Mouse (Mus musculus): ENCODE measurements around the gene Pmpca. TPM values are rescaled to one million over a fixed set of nuclear protein-coding genes. Genes with fewer than 3 reads are reported as not detected.

Gene Pmpca
- polyA plus RNA-seq, 1 experiment from 2014 or later, result 55.4 TPM

DNA sequence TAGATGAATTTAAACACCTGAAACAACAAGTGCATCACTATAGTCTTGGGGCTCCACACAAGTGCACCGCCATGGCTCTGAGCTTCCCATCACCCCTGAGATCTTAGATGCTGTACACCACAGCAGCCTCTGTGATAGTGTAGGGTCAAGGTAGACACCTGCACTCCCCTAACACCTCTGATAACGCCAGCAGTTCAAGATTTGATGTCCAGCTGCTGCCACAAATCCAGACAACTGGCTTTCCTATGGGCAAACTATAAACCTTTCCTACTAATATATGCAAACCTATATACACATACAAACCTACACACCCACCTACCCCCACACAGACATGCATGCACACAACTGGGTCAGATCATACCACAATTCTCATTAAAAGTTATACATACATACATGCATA is 35.4 kb downstream of the Pmpca start:
- DNase-seq (ENCODE audit: low spot score) (no peak), ATAC-seq (ENCODE audit: low FRiP score, low TSS enrichment) (no peak)
- WGBS, result 96% methylated on average over 2 of the region's 2 CpGs
- Histone ChIP-seq H3K27ac (replicated peaks) (no peak overlapping the region), H3K27me3 (ENCODE audit: control insufficient read depth, insufficient read depth, low read length) (no peaks in the 10 kb centered on the region), H3K4me2 (replicated peaks; ENCODE audit: low read depth) (no peak overlapping the region), H3K9ac (ENCODE audit: low read length) (no peak overlapping the region), H3K9me3 (ENCODE audit: control insufficient read depth, low read length) (no peaks in the 10 kb centered on the region), H3K4me1 (replicated peaks; ENCODE audit: control insufficient read depth, insufficient read depth) (no peaks in the 10 kb centered on the region), H3K4me3 (ENCODE audit: low read depth, low read length) (no peak overlapping the region), H3K36me3 (ENCODE audit: control insufficient read depth, insufficient read depth, low read length) (peaks cover 63% of the 10 kb centered on the region)
- no peak for TF ChIP-seq EP300 (optimal IDR thresholded peaks at IDR 0.05)
- TF ChIP-seq CTCF (IDR thresholded peaks at IDR 0.05; ENCODE audit: low read depth), result no peak

DNA sequence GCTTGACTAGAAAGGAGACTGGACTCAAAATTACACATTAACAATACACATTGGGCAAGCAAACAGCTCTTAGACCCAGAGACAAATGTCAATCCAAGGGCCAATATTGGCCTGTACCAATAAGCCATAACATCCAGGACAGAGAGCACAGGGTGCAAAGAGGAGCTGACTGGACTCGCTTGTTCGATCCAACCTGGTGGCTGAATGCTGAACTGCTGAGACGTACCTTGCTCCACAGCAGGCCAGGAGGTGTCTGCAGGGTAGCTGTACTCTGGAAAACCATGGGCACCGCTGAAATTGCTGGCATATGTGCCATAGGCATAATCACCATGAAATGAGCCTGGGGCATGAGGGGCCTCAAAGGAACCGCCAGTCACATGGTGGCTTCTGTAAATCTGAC is 40.7 kb downstream of the Pmpca start:
- TF ChIP-seq CTCF (IDR thresholded peaks at IDR 0.05; ENCODE audit: low read depth), result peak; percentile 12; the same call in 1 of the 2 replicates
- no peak for TF ChIP-seq EP300 (optimal IDR thresholded peaks at IDR 0.05)
- no peak for ATAC-seq (ENCODE audit: low FRiP score, low TSS enrichment)

DNA sequence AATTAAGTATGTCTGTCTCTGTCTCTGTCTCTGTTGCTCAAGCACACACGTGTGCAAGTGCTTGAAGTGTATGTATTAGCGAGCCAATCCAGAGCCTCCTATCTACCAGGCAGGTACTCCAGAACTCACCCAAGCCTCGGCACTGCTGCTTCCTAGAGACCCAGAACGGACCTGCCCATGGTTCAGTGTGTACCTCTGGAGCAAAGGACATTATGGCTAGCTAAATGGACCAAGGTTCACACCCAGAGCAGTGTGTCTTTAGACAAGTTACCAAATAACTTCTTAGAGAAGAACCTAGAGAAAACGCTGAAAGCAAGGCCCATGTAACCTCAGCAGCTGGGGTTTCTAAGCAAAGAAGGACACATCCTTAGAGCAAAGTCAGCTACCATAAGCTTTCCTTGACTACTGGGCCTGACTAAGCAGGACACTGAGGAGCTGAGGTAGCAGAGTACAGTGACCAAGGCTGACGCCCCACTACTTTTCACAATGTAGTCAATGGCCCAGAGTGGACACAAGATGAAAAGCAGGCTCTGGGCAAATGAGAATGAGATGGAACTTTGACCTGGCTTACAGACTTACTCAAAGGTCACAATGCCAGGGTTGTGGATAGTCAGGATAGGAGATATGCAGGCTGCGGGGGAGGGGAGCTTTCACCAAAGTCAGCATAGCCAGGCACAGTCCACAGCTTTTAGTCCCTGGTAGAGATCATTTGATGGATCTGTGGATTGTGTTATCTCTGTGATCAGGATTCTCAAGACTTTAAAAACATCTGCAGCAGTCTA is 45.8 kb downstream of the Pmpca start:
- Histone ChIP-seq H3K36me3 (ENCODE audit: control insufficient read depth, insufficient read depth, low read length) (peaks cover 31% of the 10 kb centered on the region), H3K4me2 (replicated peaks; ENCODE audit: low read depth) (no peak overlapping the region), H3K4me3 (ENCODE audit: low read depth, low read length) (no peak overlapping the region), H3K27me3 (ENCODE audit: control insufficient read depth, insufficient read depth, low read length) (no peaks in the 10 kb centered on the region), H3K9me3 (ENCODE audit: control insufficient read depth, low read length) (no peaks in the 10 kb centered on the region), H3K27ac (replicated peaks) (no peak overlapping the region), H3K4me1 (replicated peaks; ENCODE audit: control insufficient read depth, insufficient read depth) (no peaks in the 10 kb centered on the region), H3K9ac (ENCODE audit: low read length) (no peak overlapping the region)
- no peak for ATAC-seq (ENCODE audit: low FRiP score, low TSS enrichment)
- WGBS, result 88% methylated on average over 7 of the region's 7 CpGs
- TF ChIP-seq CTCF (IDR thresholded peaks at IDR 0.05; ENCODE audit: low read depth), result no peak
- TF ChIP-seq EP300 (optimal IDR thresholded peaks at IDR 0.05), result no peak
- DNase-seq (ENCODE audit: low spot score), result no peak

More for the DNA sequence above, 40.7 kb downstream of the Pmpca start:
- no peaks in the 10 kb centered on the region for H3K4me1 ChIP-seq (replicated peaks; ENCODE audit: control insufficient read depth, insufficient read depth)
- no peak overlapping the region for H3K27ac ChIP-seq (replicated peaks)
- no peaks in the 10 kb centered on the region for H3K9me3 ChIP-seq (ENCODE audit: control insufficient read depth, low read length)
- no peak overlapping the region for H3K9ac ChIP-seq (ENCODE audit: low read length)
- H3K27me3 ChIP-seq (ENCODE audit: control insufficient read depth, insufficient read depth, low read length), result no peaks in the 10 kb centered on the region
- no peak overlapping the region for H3K4me3 ChIP-seq (ENCODE audit: low read depth, low read length)
- WGBS, result 94% methylated on average over 5 of the region's 5 CpGs
- peaks cover 43% of the 10 kb centered on the region for H3K36me3 ChIP-seq (ENCODE audit: control insufficient read depth, insufficient read depth, low read length)
- DNase-seq (ENCODE audit: low spot score), result no peak
- no peak overlapping the region for H3K4me2 ChIP-seq (replicated peaks; ENCODE audit: low read depth)

DNA sequence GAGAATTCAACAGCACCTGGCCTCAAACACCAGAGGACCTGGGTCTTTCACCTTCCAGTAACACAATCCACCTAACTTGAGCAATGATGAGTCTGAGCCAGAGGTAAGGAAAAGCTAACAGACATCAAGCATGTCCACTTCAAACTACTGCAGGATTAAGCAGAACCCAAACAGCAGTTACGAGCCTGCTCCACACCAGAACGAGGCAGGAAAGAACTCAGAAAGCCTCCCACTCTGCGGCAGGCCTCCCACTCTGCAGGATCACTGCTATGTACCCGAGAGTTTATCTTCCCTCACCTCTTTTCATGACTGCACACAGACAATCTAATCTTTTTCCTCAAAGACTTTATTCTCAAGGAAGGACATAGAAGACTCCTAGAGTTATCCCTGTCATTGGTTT is 48.1 kb downstream of the Pmpca start:
- TF ChIP-seq CTCF (IDR thresholded peaks at IDR 0.05; ENCODE audit: low read depth) (no peak), EP300 (optimal IDR thresholded peaks at IDR 0.05) (no peak)
- Histone ChIP-seq H3K4me3 (ENCODE audit: low read depth, low read length) (no peak overlapping the region), H3K27ac (replicated peaks) (no peak overlapping the region), H3K4me2 (replicated peaks; ENCODE audit: low read depth) (no peak overlapping the region), H3K36me3 (ENCODE audit: control insufficient read depth, insufficient read depth, low read length) (peaks cover 40% of the 10 kb centered on the region), H3K9me3 (ENCODE audit: control insufficient read depth, low read length) (no peaks in the 10 kb centered on the region), H3K27me3 (ENCODE audit: control insufficient read depth, insufficient read depth, low read length) (no peaks in the 10 kb centered on the region), H3K9ac (ENCODE audit: low read length) (no peak overlapping the region), H3K4me1 (replicated peaks; ENCODE audit: control insufficient read depth, insufficient read depth) (no peaks in the 10 kb centered on the region)
- WGBS, result 50% methylated on average over 4 of the region's 4 CpGs
- ATAC-seq (ENCODE audit: low FRiP score, low TSS enrichment) (no peak), DNase-seq (ENCODE audit: low spot score) (no peak)

DNA sequence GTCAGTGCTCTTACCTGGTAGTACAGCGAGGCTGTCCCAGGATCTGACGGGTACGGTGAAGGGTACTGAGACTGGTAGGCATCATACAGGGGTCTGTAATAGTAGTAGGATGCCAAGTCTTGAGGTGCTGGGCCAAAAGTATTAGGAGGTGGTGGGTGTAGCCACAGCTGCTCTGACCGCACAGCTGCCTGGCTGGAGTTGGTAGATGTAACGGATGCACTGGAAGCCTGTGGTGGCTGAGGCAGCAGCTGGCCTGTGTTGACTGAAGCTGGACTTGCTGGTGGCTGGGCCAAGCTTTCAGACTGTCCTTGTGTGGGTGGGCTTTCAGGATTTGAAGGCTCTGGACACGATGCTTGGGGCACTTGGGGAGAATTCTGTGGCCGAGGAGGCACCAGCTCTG is 49.2 kb downstream of the Pmpca start:
- no peaks in the 10 kb centered on the region for H3K27me3 ChIP-seq (ENCODE audit: control insufficient read depth, insufficient read depth, low read length)
- no peaks in the 10 kb centered on the region for H3K9me3 ChIP-seq (ENCODE audit: control insufficient read depth, low read length)
- H3K4me3 ChIP-seq (ENCODE audit: low read depth, low read length), result no peak overlapping the region
- H3K4me2 ChIP-seq (replicated peaks; ENCODE audit: low read depth), result no peak overlapping the region
- DNase-seq (ENCODE audit: low spot score) (no peak), ATAC-seq (ENCODE audit: low FRiP score, low TSS enrichment) (no peak)
- TF ChIP-seq CTCF (IDR thresholded peaks at IDR 0.05; ENCODE audit: low read depth) (no peak), EP300 (optimal IDR thresholded peaks at IDR 0.05) (no peak)
- H3K4me1 ChIP-seq (replicated peaks; ENCODE audit: control insufficient read depth, insufficient read depth), result no peaks in the 10 kb centered on the region
- WGBS, result 83% methylated on average over 7 of the region's 7 CpGs
- H3K27ac ChIP-seq (replicated peaks), result no peak overlapping the region
- H3K9ac ChIP-seq (ENCODE audit: low read length), result no peak overlapping the region
- H3K36me3 ChIP-seq (ENCODE audit: control insufficient read depth, insufficient read depth, low read length), result peaks cover 40% of the 10 kb centered on the region

DNA sequence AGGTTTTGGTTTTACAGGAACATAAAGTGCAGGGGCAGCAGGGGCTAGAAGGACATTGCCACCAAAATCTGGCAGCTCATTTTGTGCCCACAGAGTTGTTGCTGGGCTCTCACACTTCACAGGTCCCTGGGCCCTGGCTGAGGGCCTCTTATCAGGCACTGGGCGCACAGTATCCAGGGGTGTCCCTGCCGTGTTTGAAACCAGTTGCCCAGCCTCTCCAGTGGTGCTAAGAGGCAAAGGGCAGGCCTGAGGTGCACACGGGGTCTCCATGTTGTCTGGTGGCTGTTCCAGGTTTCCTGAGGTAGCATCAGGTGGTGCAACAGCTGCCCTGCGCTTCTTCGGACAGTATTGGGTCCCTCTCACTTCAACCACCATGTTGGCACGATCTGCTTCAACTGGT is 50.5 kb downstream of the Pmpca start:
- Histone ChIP-seq H3K27me3 (ENCODE audit: control insufficient read depth, insufficient read depth, low read length) (no peaks in the 10 kb centered on the region), H3K27ac (replicated peaks) (0 out of 2 replicates have a peak overlapping the region, but pooled peaks have one; percentile 24), H3K9ac (ENCODE audit: low read length) (no peak overlapping the region), H3K4me1 (replicated peaks; ENCODE audit: control insufficient read depth, insufficient read depth) (no peaks in the 10 kb centered on the region), H3K4me3 (ENCODE audit: low read depth, low read length) (no peak overlapping the region), H3K9me3 (ENCODE audit: control insufficient read depth, low read length) (no peaks in the 10 kb centered on the region), H3K36me3 (ENCODE audit: control insufficient read depth, insufficient read depth, low read length) (peaks cover 35% of the 10 kb centered on the region), H3K4me2 (replicated peaks; ENCODE audit: low read depth) (no peak overlapping the region)
- no peak for DNase-seq (ENCODE audit: low spot score)
- TF ChIP-seq EP300 (optimal IDR thresholded peaks at IDR 0.05), result no peak
- TF ChIP-seq CTCF (IDR thresholded peaks at IDR 0.05; ENCODE audit: low read depth), result no peak
- no peak for ATAC-seq (ENCODE audit: low FRiP score, low TSS enrichment)
- 88% methylated on average over 6 of the region's 6 CpGs for WGBS

Measured in stomach, postnatal 0 days (tissue).